Mouse (Mus musculus): ENCODE measurements at regions not wholly inside any gene's neighbourhood (a gene's known extent, or its start where the extent isn't known, plus 50 kb on each side); places are given as distances from the start of the nearest gene placed in this dataset.

DNA sequence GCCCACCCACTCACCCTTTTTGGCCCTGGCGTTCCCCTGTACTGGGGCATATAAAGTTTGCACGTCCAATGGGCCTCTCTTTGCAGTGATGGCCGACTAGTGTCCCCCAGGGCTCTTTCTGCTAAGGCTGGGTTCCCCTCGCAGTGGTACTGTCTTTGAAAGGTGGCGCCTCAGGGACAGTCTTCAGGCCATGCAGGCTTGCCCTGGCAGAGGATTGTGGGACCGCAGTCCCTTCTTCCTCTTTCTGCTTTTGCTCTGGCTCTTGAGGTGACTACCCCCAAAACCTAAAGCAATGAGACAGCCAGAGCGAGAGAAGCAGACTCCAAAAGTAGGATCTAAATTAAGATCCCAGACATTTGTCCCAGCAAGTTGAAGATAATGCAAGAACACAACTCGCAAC lies 93.5 kb upstream of the Tbl1xr1 start:
- Histone ChIP-seq H3K36me3 (replicated peaks in 1 of 2; ENCODE audit: control insufficient read depth in 1 of 2, insufficient read depth in 1 of 2, low read length in 1 of 2) (peaks cover 0 to 2% of the 10 kb centered on the region in 2 experiments), H3K27me3 (replicated peaks) (no peaks in the 10 kb centered on the region), H3K79me2 (replicated peaks; ENCODE audit: control insufficient read depth, extremely low read depth, insufficient read depth, poor library complexity, severe bottlenecking) (no peaks in the 10 kb centered on the region), H3K9ac (ENCODE audit: insufficient read depth, low read depth) (no peak overlapping the region), H3K27ac (ENCODE audit: insufficient read depth, low read depth) (no peak overlapping the region), H3K4me3 (replicated peaks in 1 of 3; ENCODE audit: low read depth in 2 of 3, low read length in 2 of 3, poor library complexity in 1 of 3) (no peak overlapping the region), H3K9me3 (replicated peaks; ENCODE audit: low read length) (peaks cover 7% of the 10 kb centered on the region), H3K4me2 (ENCODE audit: insufficient read depth, low read depth, poor library complexity, severe bottlenecking) (no peak overlapping the region), H3K4me1 (ENCODE audit: control insufficient read depth in 1 of 2, insufficient read depth in 2 of 2) (peaks cover 17 to 54% of the 10 kb centered on the region in 2 experiments)
- TF ChIP-seq JUND (conservative IDR thresholded peaks at IDR 0.05; ENCODE audit: low read depth, low read length) (no peak), MAX (IDR thresholded peaks at IDR 0.05; ENCODE audit: low read length) (no peak)
- no peak for DNase-seq (ENCODE audit: extremely low read depth)
- dilution Hi-C loops (cut with MboI; ENCODE audit: extremely low pct_ligation_motif_present, extremely low pct_unique_long_range_greater_than_20kb, low sequenced_read_pairs), result no loop called here
- in situ Hi-C loops (cut with MboI; ENCODE audit: low pct_ligation_motif_present, low pct_unique_long_range_greater_than_20kb, low sequenced_read_pairs), result no loop called here

DNA sequence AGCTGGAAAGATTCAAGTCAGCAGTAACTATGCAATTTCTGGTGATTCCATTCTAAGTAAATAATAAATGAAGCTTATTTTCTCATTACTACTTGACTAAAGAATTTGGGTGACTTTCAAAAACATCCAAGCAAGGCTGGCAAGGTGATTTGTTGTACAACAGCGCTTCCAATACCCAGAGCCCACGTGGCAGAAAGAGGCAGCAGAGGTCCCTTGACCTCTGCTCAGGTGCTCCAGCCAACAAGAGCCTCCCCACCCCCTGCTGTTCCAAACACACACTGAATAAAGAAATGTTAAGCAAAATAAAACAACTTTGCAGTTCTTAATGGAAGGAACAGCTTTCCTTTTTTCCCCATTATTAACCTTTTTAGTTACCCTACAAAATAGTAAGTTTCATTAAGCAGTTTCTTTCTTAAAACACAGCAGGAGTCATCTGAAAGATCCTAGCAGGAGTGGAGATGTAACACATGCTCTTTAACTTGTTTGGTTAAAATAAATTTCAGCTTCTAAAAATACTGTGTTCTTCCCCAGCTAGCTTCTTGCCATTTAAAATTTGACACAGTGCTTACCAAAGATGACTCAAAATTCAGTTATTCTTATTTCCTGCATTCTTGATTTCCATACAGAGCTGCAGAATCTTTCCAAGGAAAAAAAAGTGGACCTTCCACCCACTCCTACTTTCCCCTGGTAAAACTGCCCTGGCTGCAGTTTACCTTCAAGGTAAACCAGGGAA lies 92.3 kb upstream of the Tbl1xr1 start:
- Histone ChIP-seq H3K4me1 (ENCODE audit: control insufficient read depth in 1 of 2, insufficient read depth in 2 of 2) (peaks cover 27 to 66% of the 10 kb centered on the region in 2 experiments), H3K27ac (ENCODE audit: insufficient read depth, low read depth) (no peak overlapping the region), H3K9ac (ENCODE audit: insufficient read depth, low read depth) (no peak overlapping the region), H3K36me3 (replicated peaks in 1 of 2; ENCODE audit: control insufficient read depth in 1 of 2, insufficient read depth in 1 of 2, low read length in 1 of 2) (peaks cover 0 to 2% of the 10 kb centered on the region in 2 experiments), H3K4me2 (ENCODE audit: insufficient read depth, low read depth, poor library complexity, severe bottlenecking) (peak overlapping the region; percentile 89), H3K4me3 (replicated peaks in 1 of 3; ENCODE audit: low read depth in 2 of 3, low read length in 2 of 3, poor library complexity in 1 of 3) (no peak overlapping the region), H3K79me2 (replicated peaks; ENCODE audit: control insufficient read depth, extremely low read depth, insufficient read depth, poor library complexity, severe bottlenecking) (no peaks in the 10 kb centered on the region), H3K27me3 (replicated peaks) (no peaks in the 10 kb centered on the region), H3K9me3 (replicated peaks; ENCODE audit: low read length) (peaks cover 7% of the 10 kb centered on the region)
- no peak for DNase-seq (ENCODE audit: extremely low read depth)
- in situ Hi-C loops (cut with MboI; ENCODE audit: low pct_ligation_motif_present, low pct_unique_long_range_greater_than_20kb, low sequenced_read_pairs) (no loop called here), dilution Hi-C loops (cut with MboI; ENCODE audit: extremely low pct_ligation_motif_present, extremely low pct_unique_long_range_greater_than_20kb, low sequenced_read_pairs) (no loop called here)
- TF ChIP-seq ETS1 (conservative IDR thresholded peaks at IDR 0.05; ENCODE audit: low read depth, low read length), result no peak
- no peak for TF ChIP-seq GABPA (IDR thresholded peaks at IDR 0.05; ENCODE audit: insufficient replicate concordance, low read depth, low read length)
- no peak for TF ChIP-seq NRF1 (IDR thresholded peaks at IDR 0.05; ENCODE audit: low read depth, low read length)
- no peak for TF ChIP-seq ZNF384 (IDR thresholded peaks at IDR 0.05; ENCODE audit: low read depth, low read length)
- no peak for TF ChIP-seq JUN (IDR thresholded peaks at IDR 0.05; ENCODE audit: insufficient read depth, low read depth, low read length)
- TF ChIP-seq KAT2A (IDR thresholded peaks at IDR 0.05; ENCODE audit: insufficient replicate concordance, low read length), result no peak
- no peak for TF ChIP-seq ZMIZ1 (IDR thresholded peaks at IDR 0.05; ENCODE audit: low read depth, low read length)
- TF ChIP-seq USF2 (conservative IDR thresholded peaks at IDR 0.05; ENCODE audit: low read depth, low read length), result no peak
- TF ChIP-seq RAD21 (IDR thresholded peaks at IDR 0.05; ENCODE audit: low read depth, low read length), result peak; percentile 35
- TF ChIP-seq TBP (conservative IDR thresholded peaks at IDR 0.05; ENCODE audit: low read depth, low read length), result no peak
- TF ChIP-seq TCF12 (IDR thresholded peaks at IDR 0.05; ENCODE audit: low read depth, low read length), result no peak
- TF ChIP-seq MEF2A (IDR thresholded peaks at IDR 0.05; ENCODE audit: borderline replicate concordance, low read depth, low read length), result no peak
- TF ChIP-seq POLR2A (IDR thresholded peaks at IDR 0.05; ENCODE audit: low read depth, low read length), result no peak
- TF ChIP-seq ELF1 (IDR thresholded peaks at IDR 0.05; ENCODE audit: low read depth, low read length), result no peak
- TF ChIP-seq MAFK (IDR thresholded peaks at IDR 0.05; ENCODE audit: insufficient replicate concordance, low read length), result no peak
- no peak for TF ChIP-seq USF1 (IDR thresholded peaks at IDR 0.05; ENCODE audit: low read depth, low read length)
- TF ChIP-seq RCOR1 (conservative IDR thresholded peaks at IDR 0.05; ENCODE audit: low read depth, low read length), result no peak
- no peak for TF ChIP-seq UBTF (IDR thresholded peaks at IDR 0.05; ENCODE audit: low read depth, low read length)
- no peak; the same call in 1 of the 2 replicates for TF ChIP-seq SIN3A (IDR thresholded peaks at IDR 0.05; ENCODE audit: low read length)
- TF ChIP-seq CTCF (conservative IDR thresholded peaks at IDR 0.05 in 1 of 2, IDR thresholded peaks at IDR 0.05 in 1 of 2; ENCODE audit: low read depth in 2 of 2, low read length in 2 of 2), result no peak; a peak in 1 of 4 replicates
- peak; percentile 88 for TF ChIP-seq MYC (IDR thresholded peaks at IDR 0.05; ENCODE audit: low read depth, low read length)
- no peak for TF ChIP-seq IRF4 (IDR thresholded peaks at IDR 0.05; ENCODE audit: low read depth, low read length)
- no peak for TF ChIP-seq JUND (conservative IDR thresholded peaks at IDR 0.05; ENCODE audit: low read depth, low read length)
- no peak for TF ChIP-seq EP300 (IDR thresholded peaks at IDR 0.05; ENCODE audit: low read length)
- TF ChIP-seq MAX (IDR thresholded peaks at IDR 0.05; ENCODE audit: low read length), result peak; percentile 77
- no peak for TF ChIP-seq MAZ (IDR thresholded peaks at IDR 0.05; ENCODE audit: low read depth, low read length)
- TF ChIP-seq HCFC1 (IDR thresholded peaks at IDR 0.05; ENCODE audit: low read depth, low read length), result no peak
- TF ChIP-seq POLR2AphosphoS2 (IDR thresholded peaks at IDR 0.05; ENCODE audit: low read depth, low read length), result no peak
- no peak for TF ChIP-seq CHD2 (IDR thresholded peaks at IDR 0.05; ENCODE audit: low read length)
- no peak for TF ChIP-seq NELFE (IDR thresholded peaks at IDR 0.05; ENCODE audit: low read depth, low read length)
- 0 out of 2 replicates have a peak, but pooled peaks have one; percentile 42 for TF ChIP-seq CHD1 (IDR thresholded peaks at IDR 0.05; ENCODE audit: low read depth, low read length)
- TF ChIP-seq PAX5 (IDR thresholded peaks at IDR 0.05; ENCODE audit: low read length), result no peak
- peak; percentile 46; the same call in 1 of the 2 replicates for TF ChIP-seq MXI1 (IDR thresholded peaks at IDR 0.05; ENCODE audit: low read depth, low read length)

Data from CH12.LX (cell line).